Mouse (Mus musculus) small intestine, adult 2 months (tissue): Measurements from ENCODE around the gene Gm20388.

Experiments used
- CTCF ChIP-seq: fragments of 200-500 bp; IDR thresholded peaks from 2 replicates; pipeline ENCODE4 v1.5.1; 2012; ENCODE audit warnings: low read depth, mild to moderate bottlenecking, control low read depth, inconsistent platforms, low read length, moderate library complexity, mixed read lengths; ENCODE audit not compliant: insufficient replicate concordance, insufficient read length; ENCODE audit errors: extremely low read depth
- POLR2A ChIP-seq: fragments of 200-500 bp; IDR thresholded peaks from 2 replicates; pipeline ENCODE4 v1.6.1; 2012; ENCODE audit warnings: low read depth, mild to moderate bottlenecking, control low read depth, inconsistent platforms, low read length, moderate library complexity

- TF ChIP-seq CTCF (peak; percentile 29; the same call in 1 of the 2 replicates), POLR2A (no peak)
Measured at GRCm38 (mm10) chr8:121130522-121130921, 1219.9 kb downstream of the Gm20388 start.
